Mouse (Mus musculus) spleen, adult 2 months (tissue): Measurements from ENCODE around the gene Usp5. TPM values are rescaled to one million over a fixed set of nuclear protein-coding genes. Genes with fewer than 3 reads are reported as not detected.

Experiments used
- DNase-seq, 2 experiments: peaks; one replicate each; pipeline versions ENCODE4 v3.0.0 to v3.0.0-alpha.2; 2012 to 2021; ENCODE audit warnings: low spot score in 2 of 2, low read depth in 1 of 2
- H3K27ac ChIP-seq: fragments of 200-500 bp; 2 replicates; pipeline ENCODE4 v1.5.1; 2012; ENCODE audit warnings: low read length, inconsistent platforms; ENCODE audit not compliant: insufficient read depth
- H3K27me3 ChIP-seq: fragments of 200-500 bp; 2 replicates; pipeline ENCODE4 v1.6.1; 2012; ENCODE audit warnings: mild to moderate bottlenecking, moderate library complexity, low read length, inconsistent platforms; ENCODE audit not compliant: control insufficient read depth, insufficient read depth
- H3K36me3 ChIP-seq: fragments of 200-500 bp; 2 replicates; pipeline ENCODE4 v1.6.1; 2012; ENCODE audit warnings: mild to moderate bottlenecking, low read length, inconsistent platforms; ENCODE audit not compliant: control insufficient read depth, insufficient read depth
- H3K4me1 ChIP-seq: fragments of 200-500 bp; 2 replicates; pipeline ENCODE4 v1.6.1; 2011; ENCODE audit warnings: inconsistent platforms; ENCODE audit not compliant: control insufficient read depth, insufficient read depth, insufficient read length
- H3K4me3 ChIP-seq: fragments of 200-500 bp; 2 replicates; pipeline ENCODE4 v1.5.1; 2011; ENCODE audit warnings: mild to moderate bottlenecking, inconsistent platforms; ENCODE audit not compliant: insufficient read depth, insufficient read length; ENCODE audit errors: extremely low read depth
- CTCF ChIP-seq: fragments of 200-500 bp; IDR thresholded peaks from 2 replicates; pipeline ENCODE4 v1.5.1; 2011; ENCODE audit warnings: mild to moderate bottlenecking, inconsistent platforms; ENCODE audit not compliant: insufficient read depth, insufficient read length, insufficient replicate concordance; ENCODE audit errors: extremely low read depth
- POLR2A ChIP-seq: fragments of 200-500 bp; IDR thresholded peaks from 2 replicates; pipeline ENCODE4 v1.6.1; 2011; ENCODE audit warnings: low read depth, low read length, inconsistent platforms
- WGBS: fragments of 180-500 bp; shearing (Covaris S2); methylation state at CpG from one replicate; pipeline ENCODE4 v1.1.7; 2018; 5-methylcytosine and 5-hydroxymethylcytosine counted together
- polyA plus RNA-seq: library from polyadenylated mRNA; depleted of rRNA; stranded (reverse); fragments of >200 nt; gene quantifications from 2 replicates; pipeline ENCODE4 v1.2.3, GENCODE M21; 2012; rRNA removed

Usp5 gene
- 53.8 and 65.3 TPM in 2 replicates for polyA plus RNA-seq

DNA sequence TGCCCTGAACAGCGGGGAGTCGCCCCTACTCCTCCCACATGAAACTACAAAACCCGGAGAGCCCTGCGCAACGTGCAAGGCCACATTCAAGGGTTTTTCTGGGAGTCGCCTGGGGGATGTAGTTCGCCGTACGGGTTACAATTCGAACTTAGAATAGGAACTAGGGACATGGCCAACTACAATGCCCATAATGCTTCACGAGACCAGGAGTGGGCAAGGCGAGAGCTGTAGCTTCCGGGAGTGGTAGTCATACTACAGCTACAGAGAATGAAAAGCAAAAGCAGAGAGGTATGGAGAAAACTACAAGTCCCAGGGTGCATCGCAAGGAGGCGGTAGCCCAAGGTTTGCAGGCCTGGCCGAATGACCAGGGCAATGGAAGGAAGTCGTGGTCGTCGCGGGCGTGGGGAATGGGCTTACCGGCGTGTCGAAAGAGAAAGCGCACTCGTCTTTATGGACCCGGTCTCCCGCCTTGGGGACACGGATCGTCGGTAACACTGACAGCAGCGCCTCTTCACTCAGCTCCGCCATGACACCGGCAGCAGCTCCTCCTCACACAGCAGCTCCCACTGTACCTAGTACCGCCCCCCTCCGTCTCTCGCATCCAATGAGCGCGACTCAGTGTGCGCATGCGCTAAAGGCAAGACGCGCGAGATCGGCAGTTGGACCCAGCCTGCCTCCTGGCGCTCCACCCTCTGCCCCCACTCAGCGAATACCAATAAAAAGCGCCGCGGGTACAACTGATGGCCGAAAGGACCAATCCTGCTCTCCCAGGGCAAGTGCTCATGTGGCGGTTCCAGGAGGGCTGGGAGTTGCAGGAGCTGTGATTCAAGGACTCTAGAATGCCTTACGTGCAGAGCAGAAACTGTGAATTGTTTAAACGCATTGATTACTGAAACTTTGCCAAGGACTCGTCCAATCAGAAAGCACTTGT lies at the start of gene Usp5, which contains the start of gene Cdca3:
TSS of gene Usp5 (minus strand) at position 617 of the 931 bp plus-strand sequence.
TSS of gene Cdca3 (plus strand) at position 680 of the 931 bp plus-strand sequence.
- H3K36me3 ChIP-seq, result peaks cover 10% of the 10 kb centered on the region
- H3K4me1 ChIP-seq, result peaks cover 8% of the 10 kb centered on the region; the same call in 1 of the 2 replicates
- H3K27me3 ChIP-seq, result no peaks in the 10 kb centered on the region
- under 1% methylated on average over 55 of the region's 55 CpGs for WGBS
- TF ChIP-seq POLR2A, result peak; percentile 54
- no peak for TF ChIP-seq CTCF
- peak; percentile 98 to 100 for DNase-seq
- peak within 1 kb of the TSS; percentile 88 for H3K4me3 ChIP-seq
- peak within 1 kb of the TSS; percentile 77 for H3K27ac ChIP-seq

DNA sequence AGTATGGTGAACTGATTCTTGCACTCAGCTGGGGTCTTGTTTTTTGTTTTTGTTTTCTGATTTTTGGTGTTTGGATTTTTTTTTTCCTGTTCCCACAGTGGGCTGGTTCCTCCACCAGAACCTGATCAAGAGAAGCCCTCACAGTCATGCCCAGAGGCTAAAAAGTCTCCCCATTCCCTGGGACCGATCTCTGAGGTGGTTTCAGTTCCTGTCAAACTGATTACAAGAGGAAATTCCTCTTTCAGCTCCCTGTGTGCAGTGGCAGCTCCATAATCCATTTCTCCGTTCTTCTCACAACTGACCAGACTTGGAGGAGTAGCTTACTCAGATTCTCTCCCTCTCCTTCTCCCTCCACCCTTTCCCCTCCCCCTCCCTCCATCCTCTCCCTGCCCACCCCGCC lies 45.1 kb upstream of the Usp5 start:
- Histone ChIP-seq H3K27me3 (no peaks in the 10 kb centered on the region), H3K4me3 (no peak overlapping the region), H3K27ac (no peak overlapping the region), H3K36me3 (no peaks in the 10 kb centered on the region), H3K4me1 (no peaks in the 10 kb centered on the region)
- 37% methylated on average over 2 of the region's 3 CpGs for WGBS
- TF ChIP-seq POLR2A (no peak), CTCF (no peak)
- DNase-seq, result no peak

DNA sequence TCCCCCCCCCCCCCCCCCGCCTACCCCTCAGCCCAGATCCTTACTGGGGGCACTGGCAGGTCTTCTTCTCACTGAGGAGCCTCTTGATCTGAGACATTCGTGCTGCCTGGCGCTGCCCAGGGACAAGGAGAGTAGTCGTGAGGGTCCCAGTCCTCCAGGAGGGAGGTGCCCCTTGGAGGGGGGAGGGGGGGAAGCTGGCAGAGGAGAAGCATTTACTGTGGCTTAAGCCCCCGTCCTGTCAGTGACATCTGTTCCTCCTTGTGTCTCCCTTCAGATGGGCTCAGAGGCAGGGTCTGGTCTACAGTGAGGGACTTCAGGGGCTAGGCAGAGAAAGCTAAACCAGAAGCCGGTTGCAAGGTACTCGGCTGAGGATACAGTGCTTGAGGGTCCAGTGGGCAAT lies 37.3 kb upstream of the Usp5 start:
- H3K27ac ChIP-seq, result no peak overlapping the region
- peaks cover 5% of the 10 kb centered on the region; the same call in 1 of the 2 replicates for H3K4me1 ChIP-seq
- peaks cover 9% of the 10 kb centered on the region for H3K27me3 ChIP-seq
- TF ChIP-seq POLR2A (no peak), CTCF (no peak)
- no peaks in the 10 kb centered on the region for H3K36me3 ChIP-seq
- WGBS, result 83% methylated on average over 7 of the region's 7 CpGs
- no peak overlapping the region for H3K4me3 ChIP-seq
- DNase-seq, result no peak

DNA sequence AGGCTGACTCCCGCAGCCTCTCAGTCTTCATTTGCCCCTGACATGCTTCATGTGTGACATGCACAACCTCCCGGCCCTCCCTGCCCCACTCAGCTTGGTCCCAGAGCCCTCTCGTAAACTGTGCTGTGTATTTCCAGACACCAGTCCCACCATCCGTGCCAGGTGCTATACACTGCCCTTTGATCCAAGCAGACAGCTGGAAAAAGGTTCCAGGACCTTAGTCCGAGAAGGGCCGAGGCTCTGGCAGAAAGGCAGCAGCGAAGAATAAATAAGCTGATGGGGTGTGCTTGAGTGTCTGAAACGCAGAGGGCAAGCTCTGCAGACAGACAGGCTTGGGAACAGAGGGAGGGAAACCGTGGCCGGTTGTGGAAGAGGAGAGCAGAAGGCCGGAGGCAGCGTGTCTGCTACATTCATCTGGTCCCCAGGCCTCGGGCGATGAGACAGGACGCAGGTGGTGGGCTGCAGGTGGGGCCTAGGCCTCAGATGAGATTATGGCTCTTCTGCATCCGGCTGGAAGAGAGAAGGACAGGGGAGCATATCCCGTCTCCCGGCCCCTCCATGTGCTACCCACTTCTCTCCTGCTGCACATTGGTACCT lies 36.6 kb upstream of the Usp5 start:
- no peak for DNase-seq
- WGBS, result 90% methylated on average over 18 of the region's 18 CpGs
- Histone ChIP-seq H3K27me3 (peaks cover 9% of the 10 kb centered on the region), H3K4me3 (no peak overlapping the region), H3K27ac (no peak overlapping the region), H3K36me3 (no peaks in the 10 kb centered on the region), H3K4me1 (peaks cover 5% of the 10 kb centered on the region; the same call in 1 of the 2 replicates)
- TF ChIP-seq CTCF, result no peak
- TF ChIP-seq POLR2A, result no peak

DNA sequence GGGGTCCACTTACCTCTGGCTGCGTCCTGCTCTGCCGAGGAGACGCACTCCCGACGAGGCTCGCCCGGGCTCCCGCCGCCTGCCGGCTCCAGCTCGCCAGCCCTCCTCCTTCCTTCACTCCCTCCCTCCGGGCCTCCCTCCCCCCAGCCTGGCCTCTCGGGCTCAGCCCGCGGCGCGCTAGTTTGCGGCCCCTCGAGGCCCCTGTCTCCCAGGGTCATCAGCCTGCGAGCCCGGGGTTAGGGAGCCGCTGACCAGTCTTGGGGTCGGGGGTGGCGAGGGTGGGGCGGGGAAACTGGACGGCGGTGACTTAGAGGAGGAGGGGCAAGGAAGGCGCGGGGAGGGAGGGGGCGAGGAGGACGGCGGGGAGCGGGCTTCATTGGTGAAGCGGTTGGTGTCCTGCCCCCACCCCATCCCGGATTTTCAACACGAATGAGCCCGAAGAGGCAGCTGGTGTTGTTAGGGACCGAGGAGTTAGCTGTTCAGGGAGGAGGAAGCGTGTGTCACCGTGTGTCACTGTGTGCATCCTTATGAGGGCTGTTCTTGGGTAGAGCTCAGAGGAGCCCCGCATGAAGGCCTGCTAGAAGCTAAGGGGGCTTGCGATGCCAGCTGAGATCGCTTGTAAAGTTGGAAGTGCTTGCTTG lies 34.5 kb upstream of the Usp5 start, which contains the start of gene Gpr162:
TSS of gene Gpr162 (minus strand) at position 326 of the 641 bp plus-strand sequence.
- H3K27me3 ChIP-seq, result peaks cover 12% of the 10 kb centered on the region
- no peak for TF ChIP-seq POLR2A
- TF ChIP-seq CTCF, result no peak

DNA sequence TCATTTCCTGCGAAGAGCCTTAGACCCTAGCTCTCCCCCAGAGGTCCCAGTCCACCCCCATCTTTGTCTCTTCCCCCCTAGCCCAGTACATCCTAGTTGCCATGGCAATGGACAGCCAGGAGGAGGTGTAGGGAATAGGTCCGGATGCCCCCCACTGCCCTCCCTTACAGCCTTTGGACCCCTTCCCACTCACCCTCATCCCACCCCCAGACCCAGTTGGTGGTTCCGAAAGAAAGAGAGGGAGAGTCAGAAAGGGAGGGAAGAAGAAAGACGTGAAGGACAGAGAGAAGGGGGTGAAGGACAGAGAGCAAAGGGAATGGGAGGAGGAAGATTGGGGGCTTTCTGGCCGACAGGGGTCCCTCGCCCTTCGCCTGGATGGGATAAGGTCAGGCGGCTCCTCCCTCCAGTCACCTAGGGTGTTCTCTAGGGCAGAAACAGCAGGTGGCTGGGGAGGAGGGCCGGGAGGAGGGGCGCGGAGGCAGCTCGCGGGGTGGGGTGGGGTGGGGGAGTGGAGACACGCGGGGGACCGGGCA lies 33.9 kb upstream of the Usp5 start:
- TF ChIP-seq POLR2A (no peak), CTCF (no peak)
- WGBS, result 3% methylated on average over 8 of the region's 16 CpGs
- peak overlapping the region; percentile 52 for H3K4me3 ChIP-seq
- peaks cover 12% of the 10 kb centered on the region for H3K27me3 ChIP-seq
- H3K4me1 ChIP-seq, result peaks cover 5% of the 10 kb centered on the region; the same call in 1 of the 2 replicates
- no peak for DNase-seq
- H3K36me3 ChIP-seq, result no peaks in the 10 kb centered on the region
- H3K27ac ChIP-seq, result no peak overlapping the region

More for the DNA sequence above, 34.5 kb upstream of the Usp5 start, which contains the start of gene Gpr162:
- H3K4me1 ChIP-seq, result peaks cover 5% of the 10 kb centered on the region; the same call in 1 of the 2 replicates
- peak in 1 of 2 experiments; percentile 28 for DNase-seq
- H3K36me3 ChIP-seq, result no peaks in the 10 kb centered on the region
- peak within 1 kb of the TSS; percentile 52 for H3K4me3 ChIP-seq
- no peak within 1 kb of the TSS for H3K27ac ChIP-seq
- WGBS, result 2% methylated on average over 38 of the region's 43 CpGs
